Mouse (Mus musculus) left cerebral cortex, postnatal 10 days (tissue): ENCODE results near the gene Hydin. TPM values are rescaled to one million over a fixed set of nuclear protein-coding genes. Genes with fewer than 3 reads are reported as not detected.

ENCODE experiments used
- DNase-seq, 2 experiments: peaks; one replicate each; pipeline ENCODE4 v3.0.0; 2021 to 2022; ENCODE audit warnings: low spot score in 2 of 2, mixed read lengths in 1 of 2; ENCODE audit errors: extremely low spot score in 1 of 2
- intact Hi-C: fragments of 180-260 bp; cut with DNase I; formaldehyde crosslinking; loops from one replicate; pipeline ENCODE4 v1.15.1; 2025
- total RNA-seq, 2 experiments: library from RNA; stranded (reverse); gene quantifications; 2 replicates each; pipeline ENCODE4 v1.2.3; 2021

Gene Hydin
- under 1 TPM; 0.24 to 0.26 TPM for total RNA-seq

DNA sequence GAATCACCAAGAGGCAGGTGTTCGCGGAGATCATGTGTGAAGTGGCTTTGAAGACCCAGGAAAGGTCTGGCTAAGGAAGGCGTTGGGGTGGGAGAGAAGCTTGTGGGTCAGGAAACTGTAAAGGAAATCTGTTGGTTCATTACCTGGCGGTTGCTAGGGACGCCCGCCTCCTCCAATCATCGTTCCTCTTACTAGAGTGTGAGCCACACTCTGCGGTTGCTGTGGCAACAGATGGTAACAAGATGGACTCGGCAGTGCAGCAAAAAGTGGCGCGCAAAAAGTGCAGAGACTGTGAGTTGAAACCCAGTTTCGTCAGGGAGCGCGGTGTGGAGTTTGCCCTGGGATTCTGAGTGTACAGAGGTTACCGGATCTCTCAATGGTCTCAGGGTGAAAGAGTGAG, at the start of gene Hydin:
TSS of gene Hydin (plus strand) at position 237 of the 400 bp plus-strand sequence.
- intact Hi-C loops: no loop called here
- peak; percentile 86 to 90 for DNase-seq

DNA sequence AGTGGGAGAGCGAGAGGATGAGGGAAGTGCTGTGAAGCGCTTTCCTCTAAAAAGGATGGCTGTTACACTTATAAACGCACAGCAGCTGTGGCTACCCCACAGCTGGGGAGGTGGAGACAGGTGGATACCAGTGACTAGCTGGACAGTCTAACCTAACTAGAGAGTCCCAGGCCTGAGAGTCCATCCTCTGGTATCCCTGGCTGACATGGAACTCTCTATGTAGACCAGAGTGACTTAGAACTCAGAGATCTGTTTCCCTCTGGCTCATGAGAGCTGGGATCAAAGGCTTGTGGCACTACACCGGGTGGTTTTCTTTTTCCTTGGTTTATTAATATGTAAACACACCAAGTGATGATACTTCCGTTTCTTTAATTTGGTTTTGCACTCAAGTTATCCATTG, 49.6 kb upstream of the Hydin start:
- intact Hi-C loops: no loop called here
- DNase-seq: no peak

- intact Hi-C loops: no loop called here
- DNase-seq: peak; percentile 100
Observed at GRCm38 (mm10) chr8:110217681-110218131, 49.1 kb upstream of the Hydin start.

- intact Hi-C loops: no loop called here
- no peak for DNase-seq
Observed at GRCm38 (mm10) chr8:110218511-110218910, 48.3 kb upstream of the Hydin start.

DNA sequence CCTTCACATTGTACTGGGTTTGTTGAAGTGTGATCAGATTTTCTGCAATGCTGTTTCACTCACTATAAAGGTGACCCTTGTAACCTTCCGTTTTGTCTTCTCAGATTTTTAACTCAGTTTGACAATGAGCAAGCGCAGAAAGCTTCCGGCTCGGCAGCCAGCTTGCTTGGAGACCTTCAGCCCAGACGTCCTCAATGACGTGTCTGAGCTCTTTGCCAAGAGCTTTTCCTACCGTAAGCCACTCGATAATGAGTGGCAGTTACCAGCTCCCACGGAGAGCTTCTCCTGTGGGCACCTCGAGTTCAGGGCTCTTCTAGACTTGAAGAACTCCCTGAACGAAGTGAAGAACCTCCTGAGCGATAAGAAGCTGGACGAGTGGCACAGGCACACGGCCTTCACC, 45.8 kb upstream of the Hydin start:
- no peak for DNase-seq

GRCm38 (mm10) chr8:110230803-110231202, 36.0 kb upstream of the Hydin start:
- no peak for DNase-seq
- intact Hi-C loops: no loop called here

More for the DNA sequence above, 45.8 kb upstream of the Hydin start:
- intact Hi-C loops: no loop called here

GRCm38 (mm10) chr8:110242278-110243177, 24.2 kb upstream of the Hydin start:
- intact Hi-C loops: no loop called here
- DNase-seq: no peak

- DNase-seq: no peak
- intact Hi-C loops: no loop called here
Observed at GRCm38 (mm10) chr8:110244566-110244965, 22.2 kb upstream of the Hydin start.

GRCm38 (mm10) chr8:110247238-110247637, 19.5 kb upstream of the Hydin start:
- intact Hi-C loops: no loop called here
- no peak for DNase-seq

GRCm38 (mm10) chr8:110253986-110254385, 12.8 kb upstream of the Hydin start:
- intact Hi-C loops: no loop called here
- no peak for DNase-seq

DNA sequence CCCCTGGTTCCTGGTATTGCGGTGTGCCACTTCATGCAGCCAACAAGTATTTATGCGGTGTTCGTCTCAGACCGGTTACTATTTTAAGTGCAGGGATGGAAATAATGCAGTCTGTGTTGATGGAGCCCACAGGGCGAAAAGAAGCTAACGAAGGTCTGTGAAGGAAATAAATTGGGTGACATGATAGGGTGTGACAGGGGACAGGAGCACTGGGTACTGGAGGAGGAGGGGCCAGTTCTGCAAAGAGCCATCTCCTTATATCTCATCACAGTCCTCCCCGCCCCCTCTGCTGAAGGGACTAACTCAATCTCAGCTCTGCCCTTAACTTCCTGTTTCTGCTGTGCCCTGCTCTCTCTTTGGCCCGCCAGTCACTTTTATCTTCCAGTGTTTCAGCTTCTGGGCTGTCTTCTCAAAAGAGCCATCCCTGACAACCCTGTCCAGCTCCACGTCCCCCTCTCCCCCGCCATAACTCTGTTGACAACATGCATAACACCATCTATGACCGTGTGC, 926 bp upstream of the Hydin start:
- intact Hi-C loops: no loop called here
- DNase-seq: no peak

GRCm38 (mm10) chr8:110267268-110267667, 491 bp downstream of the Hydin start:
- intact Hi-C loops: no loop called here

GRCm38 (mm10) chr8:110270659-110271058, 3.9 kb downstream of the Hydin start:
- intact Hi-C loops: no loop called here
- no peak for DNase-seq

More at GRCm38 (mm10) chr8:110267268-110267667, 491 bp downstream of the Hydin start:
- DNase-seq: no peak

DNA sequence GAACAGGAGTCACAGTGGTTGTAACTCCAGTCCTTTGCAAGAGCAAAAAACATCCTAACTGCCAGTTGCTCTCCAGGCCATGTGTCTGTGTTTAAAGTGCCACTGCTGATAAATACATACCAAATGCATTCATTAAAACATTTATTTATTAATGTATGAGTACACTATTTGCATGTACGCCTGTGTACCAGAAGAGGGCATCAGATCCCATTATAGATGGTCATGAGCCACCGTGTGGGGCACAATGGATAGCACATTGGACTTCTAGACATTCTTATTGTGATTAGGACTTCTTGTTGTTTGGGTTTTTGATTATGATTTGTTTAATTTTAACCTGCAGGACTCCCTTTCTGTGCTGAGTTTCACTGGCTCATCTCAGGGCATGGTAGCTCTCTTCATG, 6.6 kb downstream of the Hydin start:
- no peak for DNase-seq
- intact Hi-C loops: no loop called here

- intact Hi-C loops: no loop called here
- peak; percentile 20 to 40 for DNase-seq
Observed at GRCm38 (mm10) chr8:110275465-110276258, 8.9 kb downstream of the Hydin start.

DNA sequence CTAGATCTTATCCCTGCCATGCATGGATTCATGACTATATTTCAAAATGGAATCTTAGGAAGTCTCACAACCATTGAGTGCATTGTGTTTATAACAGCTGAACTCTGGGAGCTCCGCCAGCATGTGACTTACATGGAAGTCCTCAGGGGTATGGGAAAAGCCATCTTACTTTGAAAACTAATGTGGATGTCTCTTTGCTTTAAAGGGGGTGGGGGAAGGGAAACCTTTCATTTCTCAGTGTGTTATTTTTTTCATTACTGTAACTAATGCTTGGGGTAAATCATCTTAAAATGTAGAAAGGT, 9.4 kb downstream of the Hydin start:
- intact Hi-C loops: no loop called here
- DNase-seq: no peak

- no peak for DNase-seq
- intact Hi-C loops: no loop called here
Observed at GRCm38 (mm10) chr8:110312715-110313114, 45.9 kb downstream of the Hydin start.

GRCm38 (mm10) chr8:110315826-110316225, 49.0 kb downstream of the Hydin start:
- intact Hi-C loops: no loop called here
- DNase-seq: no peak

DNA sequence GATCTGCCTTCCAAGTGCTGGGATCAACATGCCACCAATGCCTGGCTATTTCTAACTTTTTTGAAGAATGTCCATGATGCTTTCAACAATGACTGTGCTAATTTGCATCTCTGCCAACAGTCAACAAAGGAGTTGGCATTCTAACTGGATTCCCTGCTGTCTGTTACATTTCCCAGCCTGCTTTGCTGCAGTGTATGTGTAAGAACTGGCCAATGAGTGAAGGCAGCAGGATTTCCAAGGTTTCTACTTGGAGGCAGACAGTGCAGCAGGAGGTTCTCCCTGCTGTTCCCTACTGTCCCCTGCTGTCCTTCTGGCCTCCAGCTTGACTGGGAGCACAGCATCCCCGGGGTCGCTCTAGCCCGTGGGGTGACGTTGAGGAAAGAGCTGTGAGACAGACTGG, 52.8 kb downstream of the Hydin start:
- no peak for DNase-seq
- intact Hi-C loops: no loop called here

GRCm38 (mm10) chr8:110321446-110321845, 54.7 kb downstream of the Hydin start:
- intact Hi-C loops: no loop called here
- DNase-seq: no peak
